Mouse (Mus musculus): ENCODE data around the gene Hrk.

- TF ChIP-seq POLR2A (IDR thresholded peaks at IDR 0.05; ENCODE audit: borderline replicate concordance, extremely low read depth, insufficient read depth, insufficient read length, poor library complexity, severe bottlenecking): no peak
- no peak for TF ChIP-seq CTCF (IDR thresholded peaks at IDR 0.05; ENCODE audit: borderline replicate concordance, extremely low read depth, insufficient read depth, insufficient read length)
Measured at GRCm38 (mm10) chr5:118128651-118129050, 35.8 kb upstream of the Hrk start.

Measured in brain, embryonic 14.5 days (tissue).